Mouse (Mus musculus) neutrophil, adult 5-6 weeks (primary cell): ENCODE measurements around the gene Gm609. TPM values are rescaled to one million over a fixed set of nuclear protein-coding genes. Genes with fewer than 3 reads are reported as not detected.

Experiments used
- ATAC-seq: fragments of 151-379, 151-347 bp; 2 replicates; pipeline ENCODE4 v1.8.0; 2017; ENCODE audit warnings: mild to moderate bottlenecking, moderate TSS enrichment; ENCODE audit not compliant: insufficient number of reproducible peaks, poor library complexity, low FRiP score, severe bottlenecking; ENCODE audit errors: extremely low read depth
- total RNA-seq: library from RNA; stranded (forward); fragments of 200-1000 nt; gene quantifications from 2 replicates; pipeline ENCODE4 v1.2.3, GENCODE M21; 2017

Gm609 gene
- total RNA-seq, 1 experiment from 2014 or later, result 0.23 TPM

DNA sequence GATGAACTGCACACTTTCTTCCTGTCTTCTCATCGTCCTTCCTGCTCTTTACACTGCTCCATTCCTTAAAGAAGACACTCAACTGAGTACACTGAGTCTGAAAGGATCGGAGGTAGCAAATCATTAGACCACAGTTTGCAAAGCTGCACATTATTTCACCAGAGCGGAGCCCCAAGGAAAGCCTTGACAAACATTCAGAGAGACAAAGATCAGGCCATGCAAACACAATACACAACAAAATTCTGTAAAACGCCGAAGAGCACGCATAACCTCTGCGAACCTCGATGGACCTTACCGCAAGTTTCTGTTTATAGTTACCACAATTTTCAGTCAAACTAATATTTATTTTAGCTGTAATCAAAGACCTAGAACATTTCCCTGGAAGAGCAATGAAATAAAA lies 127.4 kb downstream of the Gm609 start:
- no peak for ATAC-seq

GRCm38 (mm10) chr16:45364627-45365026 lies 128.1 kb downstream of the Gm609 start:
- no peak for ATAC-seq

GRCm38 (mm10) chr16:45363480-45364045 lies 129.2 kb downstream of the Gm609 start:
- no peak for ATAC-seq

Other genes starting within 250 kb of the Gm609 start
- 51.6 and 53.2 TPM in 2 replicates for gene Cd200, start 83.9 kb downstream of the Gm609 start, total RNA-seq
- gene Gm17783, start 39.1 kb upstream of the Gm609 start, total RNA-seq, result not detected in 2 replicates
- gene Slc9c1, start 42.3 kb upstream of the Gm609 start, total RNA-seq, result 0.25 TPM in 1 of 2 replicates, not detected in the other
- 0.35 TPM in 1 of 2 replicates, not detected in the other for gene Gcsam, start 117.4 kb upstream of the Gm609 start, total RNA-seq
- not detected in 2 replicates for gene BC016579, start 161.1 kb upstream of the Gm609 start, total RNA-seq
- 0.23 and 0.37 TPM in 2 replicates for gene Tmprss7, start 200.7 kb upstream of the Gm609 start, total RNA-seq
- 0.37 and 1.2 TPM in 2 replicates for gene Tagln3, start 231.6 kb upstream of the Gm609 start, total RNA-seq
- 21.4 and 21.6 TPM in 2 replicates for gene Abhd10, start 250.0 kb upstream of the Gm609 start, total RNA-seq